Mouse (Mus musculus) ES-Bruce4 (cell line): Measurements from ENCODE around the gene Rps6ka1. TPM values are rescaled to one million over a fixed set of nuclear protein-coding genes. Genes with fewer than 3 reads are reported as not detected.

Experiments
- H3K27ac ChIP-seq: 2 replicates; pipeline ENCODE4 v1.5.1; 2012; ENCODE audit warnings: low read length, inconsistent platforms; ENCODE audit not compliant: insufficient read depth
- H3K27me3 ChIP-seq: 2 replicates; pipeline ENCODE4 v1.6.1; 2012; ENCODE audit warnings: mild to moderate bottlenecking, low read length, inconsistent platforms; ENCODE audit not compliant: control insufficient read depth, poor library complexity, insufficient read depth, severe bottlenecking
- H3K36me3 ChIP-seq: 2 replicates; pipeline ENCODE4 v1.6.1; 2012; ENCODE audit warnings: inconsistent platforms, mild to moderate bottlenecking, low read length, moderate library complexity; ENCODE audit not compliant: control insufficient read depth, poor library complexity, insufficient read depth, severe bottlenecking
- H3K4me1 ChIP-seq: one replicate; pipeline ENCODE4 v1.8.1; 2011; ENCODE audit warnings: low read length; ENCODE audit not compliant: control insufficient read depth, insufficient read depth
- H3K4me3 ChIP-seq: 2 replicates; pipeline ENCODE4 v1.5.1; 2011; ENCODE audit warnings: low read depth, mild to moderate bottlenecking, low read length
- H3K9ac ChIP-seq: 2 replicates; pipeline ENCODE4 v1.6.1; 2012; ENCODE audit warnings: low read depth, mild to moderate bottlenecking, inconsistent platforms; ENCODE audit not compliant: poor library complexity, severe bottlenecking
- H3K9me3 ChIP-seq: replicated peaks from 2 replicates; pipeline ENCODE4 v1.6.1; 2012; ENCODE audit warnings: mild to moderate bottlenecking, low read length, inconsistent platforms; ENCODE audit not compliant: control insufficient read depth, poor library complexity, insufficient read depth, severe bottlenecking
- CTCF ChIP-seq: IDR thresholded peaks from one replicate; pipeline ENCODE4 v1.8.1; 2011; ENCODE audit warnings: low read depth, low read length
- EP300 ChIP-seq: IDR thresholded peaks from 2 replicates; pipeline ENCODE4 v1.6.1; 2011; ENCODE audit warnings: low read depth, low read length; ENCODE audit not compliant: insufficient read depth
- POLR2A ChIP-seq: IDR thresholded peaks from one replicate; pipeline ENCODE4 v1.8.1; 2011; ENCODE audit warnings: low read length; ENCODE audit not compliant: insufficient read depth
- polyA plus RNA-seq: library from polyadenylated mRNA; stranded (reverse); fragments of >200 nt; gene quantifications from 2 replicates; pipeline ENCODE4 v1.2.4, GENCODE M21; 2011; ENCODE audit warnings: low read depth; ENCODE audit not compliant: missing spikeins, insufficient read depth, insufficient read length

The Rps6ka1 gene
- polyA plus RNA-seq, 1 experiment = 86.4 TPM

DNA sequence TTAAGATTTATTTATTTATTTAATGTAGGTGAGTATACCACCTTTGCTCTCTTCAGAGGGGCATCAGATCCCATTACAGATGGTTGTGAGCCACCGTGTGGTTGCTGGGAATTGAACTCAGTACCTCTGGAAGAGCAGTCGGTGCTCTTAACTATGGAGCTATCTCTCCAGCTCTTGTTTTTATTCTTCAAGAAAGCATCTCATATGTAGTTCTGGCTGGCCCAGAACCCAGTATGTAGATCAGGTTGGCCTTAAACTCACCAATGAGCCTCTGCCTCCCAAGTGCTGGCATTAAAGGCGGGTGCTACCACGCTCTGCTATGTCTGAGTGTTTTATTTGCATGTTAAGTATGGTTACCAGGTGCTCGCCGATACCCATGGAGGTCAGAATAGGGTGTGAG lies 60.2 kb downstream of the Rps6ka1 start:
- Histone ChIP-seq H3K27ac (peak overlapping the region; percentile 34; the same call in 1 of the 2 replicates), H3K9me3 (no peaks in the 10 kb centered on the region), H3K4me3 (no peak overlapping the region), H3K36me3 (no peaks in the 10 kb centered on the region), H3K27me3 (no peaks in the 10 kb centered on the region), H3K4me1 (no peaks in the 10 kb centered on the region), H3K9ac (0 out of 2 replicates have a peak overlapping the region, but pooled peaks have one; percentile 6)
- TF ChIP-seq POLR2A (no peak), EP300 (no peak), CTCF (no peak)

DNA sequence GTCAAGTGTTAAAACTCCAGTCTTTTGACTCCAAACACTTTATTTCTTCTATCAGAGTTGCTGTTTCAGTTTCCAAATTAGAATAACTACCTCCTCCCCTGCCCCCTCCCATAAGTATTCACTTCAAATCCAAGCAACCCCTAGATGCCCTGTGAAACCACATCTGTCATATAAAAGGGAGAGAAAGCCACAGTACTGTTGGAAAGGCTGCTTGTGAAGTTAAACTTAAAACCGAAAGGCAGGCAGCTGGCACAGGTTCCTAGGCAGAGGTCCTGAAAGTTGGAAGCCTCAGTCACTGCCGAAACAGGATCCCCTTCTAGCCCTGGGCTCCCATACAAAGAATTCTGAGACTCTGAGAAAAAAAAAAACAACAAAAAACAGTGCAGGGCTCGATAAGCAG lies 61.9 kb downstream of the Rps6ka1 start:
- no peak overlapping the region for H3K27ac ChIP-seq
- TF ChIP-seq EP300 (no peak), CTCF (no peak), POLR2A (no peak)
- no peaks in the 10 kb centered on the region for H3K36me3 ChIP-seq
- no peak overlapping the region for H3K9ac ChIP-seq
- H3K27me3 ChIP-seq = no peaks in the 10 kb centered on the region
- no peaks in the 10 kb centered on the region for H3K9me3 ChIP-seq
- no peak overlapping the region for H3K4me3 ChIP-seq
- no peaks in the 10 kb centered on the region for H3K4me1 ChIP-seq

- TF ChIP-seq POLR2A = no peak
- no peak for TF ChIP-seq CTCF
- TF ChIP-seq EP300 = no peak
- H3K9me3 ChIP-seq = no peaks in the 10 kb centered on the region
- H3K27me3 ChIP-seq = no peaks in the 10 kb centered on the region
- H3K4me1 ChIP-seq = peaks cover 3% of the 10 kb centered on the region
- no peaks in the 10 kb centered on the region for H3K36me3 ChIP-seq
- peak overlapping the region; percentile 73 for H3K27ac ChIP-seq
- H3K4me3 ChIP-seq = peak overlapping the region; percentile 23
- peak overlapping the region; percentile 16 for H3K9ac ChIP-seq
Measured at GRCm38 (mm10) chr4:133820806-133821560, 66.6 kb downstream of the Rps6ka1 start.

DNA sequence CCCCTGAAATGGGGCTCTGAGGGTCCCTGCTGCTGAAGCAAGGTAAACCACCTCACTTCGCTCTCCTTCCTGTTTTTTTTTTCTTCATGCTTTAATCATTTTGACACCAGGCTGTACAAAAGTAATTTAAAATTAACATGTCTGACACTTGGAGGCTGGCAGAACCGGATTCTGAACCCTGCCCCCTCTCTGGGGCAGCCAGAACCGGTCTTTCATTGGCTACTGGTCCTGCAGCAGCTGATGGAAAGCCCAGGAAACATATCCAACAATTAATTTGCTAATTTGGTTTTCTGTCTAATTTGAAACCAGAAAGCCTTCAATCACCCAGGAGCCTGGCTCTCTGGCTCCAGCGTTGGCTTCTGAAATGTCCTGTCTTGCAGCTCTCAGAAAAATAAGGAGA lies 67.4 kb downstream of the Rps6ka1 start:
- Histone ChIP-seq H3K36me3 (no peaks in the 10 kb centered on the region), H3K9me3 (no peaks in the 10 kb centered on the region), H3K4me3 (no peak overlapping the region), H3K27ac (peak overlapping the region; percentile 73), H3K4me1 (peaks cover 3% of the 10 kb centered on the region), H3K9ac (peak overlapping the region; percentile 16), H3K27me3 (no peaks in the 10 kb centered on the region)
- TF ChIP-seq CTCF = no peak
- no peak for TF ChIP-seq EP300
- no peak for TF ChIP-seq POLR2A

- peaks cover 3% of the 10 kb centered on the region for H3K4me1 ChIP-seq
- no peaks in the 10 kb centered on the region for H3K36me3 ChIP-seq
- TF ChIP-seq CTCF (peak; percentile 72), EP300 (no peak)
- H3K9me3 ChIP-seq = no peaks in the 10 kb centered on the region
- no peak overlapping the region for H3K4me3 ChIP-seq
- H3K27me3 ChIP-seq = no peaks in the 10 kb centered on the region
- peak overlapping the region; percentile 74 for H3K9ac ChIP-seq
- H3K27ac ChIP-seq = peak overlapping the region; percentile 39
Measured at GRCm38 (mm10) chr4:133817356-133817755, 70.2 kb downstream of the Rps6ka1 start.

DNA sequence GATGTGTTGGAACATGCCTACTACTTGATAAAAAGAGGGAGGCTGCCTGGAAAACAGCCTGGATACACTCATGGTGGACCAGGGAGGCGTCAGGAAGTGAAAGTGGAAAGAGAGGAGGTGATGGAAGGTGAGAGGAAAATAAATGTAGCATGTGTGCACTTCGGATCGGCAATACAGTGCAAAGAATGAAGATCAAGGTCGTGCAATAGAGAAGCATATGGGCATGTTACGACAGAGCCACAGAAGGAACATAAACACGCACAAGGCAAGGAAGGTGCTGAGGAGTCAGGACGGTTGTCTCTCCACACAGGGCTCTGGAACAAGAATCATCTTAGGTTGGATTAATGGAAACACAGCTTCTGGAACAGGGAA lies 71.1 kb downstream of the Rps6ka1 start:
- peak overlapping the region; percentile 74 for H3K9ac ChIP-seq
- TF ChIP-seq CTCF (no peak), EP300 (no peak), POLR2A (no peak)
- peak overlapping the region; percentile 100 for H3K27ac ChIP-seq
- no peaks in the 10 kb centered on the region for H3K9me3 ChIP-seq
- H3K4me3 ChIP-seq = peak overlapping the region; percentile 40
- no peaks in the 10 kb centered on the region for H3K36me3 ChIP-seq
- peaks cover 3% of the 10 kb centered on the region for H3K4me1 ChIP-seq
- no peaks in the 10 kb centered on the region for H3K27me3 ChIP-seq
